In genomic region chr6:113418441-113419198, GRCm38 (mm10) we compare ENCODE assay signal across 7 mouse cellular contexts. TPM values are rescaled to one million over a fixed set of nuclear protein-coding genes. Genes with fewer than 3 reads are reported as not detected.
A peak's percentile ranks its signal among the peaks of the same experiment; 100 is the strongest.
DNase-seq lines count a peak whose midpoint lies in the region; ATAC-seq and TF ChIP-seq lines count a peak whose summit lies in the region.

No protein-coding gene starts in this region.

- no peaks in the 10 kb centered on the region for H3K9me3 ChIP-seq in embryonic facial prominence, embryonic 14.5 days (ENCODE audit: control insufficient read depth, low read length)
- no peaks in the 10 kb centered on the region for H3K9me3 ChIP-seq in intestine, embryonic 14.5 days (ENCODE audit: control insufficient read depth, low read length)
- H3K9me3 ChIP-seq in midbrain, embryonic 11.5 days (ENCODE audit: control insufficient read depth, low read length): no peaks in the 10 kb centered on the region

- H3K4me3 ChIP-seq in left cerebral cortex, adult 2 months: peak overlapping the region; percentile 87
- H3K4me3 ChIP-seq in embryonic facial prominence, embryonic 14.5 days (ENCODE audit: low read depth, low read length): peak overlapping the region; percentile 62
- peak overlapping the region; percentile 68 for H3K4me3 ChIP-seq in intestine, embryonic 14.5 days (ENCODE audit: low read depth, low read length)
- H3K4me3 ChIP-seq in midbrain, embryonic 11.5 days (ENCODE audit: low read depth, low read length): peak overlapping the region; percentile 64

- WGBS in embryonic facial prominence, embryonic 14.5 days: 14% methylated on average over 16 of the region's 16 CpGs
- 8% methylated on average over 16 of the region's 16 CpGs for WGBS in intestine, embryonic 14.5 days
- WGBS in midbrain, embryonic 11.5 days: 16% methylated on average over 16 of the region's 16 CpGs

- CTCF ChIA-PET in Patski (lab: Charles Lee): interaction anchor here (0.6 to 1.3 kb wide), 3 partner anchors 11 to 18 kb away, joined by 3 read pairs; no protein-coding TSS in a partner anchor

- intact Hi-C loops in left cerebral cortex, adult 2 months (cut with DNase I): loop anchor here (2.0 kb wide), 1 partner anchor 26 kb away; no protein-coding TSS in a partner anchor

- H3K27me3 ChIP-seq in Patski: no peaks in the 10 kb centered on the region
- H3K27me3 ChIP-seq in embryonic facial prominence, embryonic 14.5 days (replicated peaks; ENCODE audit: control insufficient read depth, insufficient read depth, low read length): no peaks in the 10 kb centered on the region
- no peaks in the 10 kb centered on the region for H3K27me3 ChIP-seq in intestine, embryonic 14.5 days (replicated peaks; ENCODE audit: control insufficient read depth, insufficient read depth, low read length)
- H3K27me3 ChIP-seq in midbrain, embryonic 11.5 days (ENCODE audit: control insufficient read depth, insufficient read depth, low read length): no peaks in the 10 kb centered on the region

- POLR2A ChIA-PET in Patski (lab: Charles Lee): interaction anchor here (0.7 to 0.8 kb wide), 2 partner anchors 13 to 74 kb away, joined by 3 read pairs; no protein-coding TSS in a partner anchor

- DNase-seq in left cerebral cortex, adult 2 months (ENCODE audit: extremely low spot score in 1 of 2, low spot score in 2 of 2): peak in 1 of 2 experiments; percentile 24
- DNase-seq in left cerebral cortex, adult 18-20 months (ENCODE audit: low spot score in 2 of 2): no peak
- no peak for DNase-seq in Patski (ENCODE audit: low read depth, low spot score)
- peak; percentile 5 for DNase-seq in embryonic facial prominence, embryonic 14.5 days (ENCODE audit: low spot score)
- no peak for DNase-seq in intestine, embryonic 14.5 days (ENCODE audit: low spot score)
- DNase-seq in midbrain, embryonic 11.5 days (ENCODE audit: low spot score, missing footprints): peak; percentile 91
- no peak for DNase-seq in frontal cortex, postnatal 25 days (ENCODE audit: low spot score in 2 of 2)

- in situ Hi-C loops in Patski (cut with MboI; ENCODE audit: low pct_unique_long_range_greater_than_20kb): no loop called here

- peaks cover 12% of the 10 kb centered on the region for H3K4me1 ChIP-seq in embryonic facial prominence, embryonic 14.5 days (ENCODE audit: control insufficient read depth, insufficient read depth, low read length)
- H3K4me1 ChIP-seq in intestine, embryonic 14.5 days (replicated peaks; ENCODE audit: control insufficient read depth, insufficient read depth, low read length): no peaks in the 10 kb centered on the region
- H3K4me1 ChIP-seq in midbrain, embryonic 11.5 days (ENCODE audit: control insufficient read depth, insufficient read depth, low read length): peaks cover 10% of the 10 kb centered on the region

- no peak for TF ChIP-seq CTCF in left cerebral cortex, adult 2 months (IDR thresholded peaks at IDR 0.05)
- no peak for TF ChIP-seq CTCF in Patski (IDR thresholded peaks at IDR 0.05)

- peak overlapping the region; percentile 78 for H3K9ac ChIP-seq in embryonic facial prominence, embryonic 14.5 days (ENCODE audit: low read depth, low read length)
- peak overlapping the region; percentile 69 for H3K9ac ChIP-seq in intestine, embryonic 14.5 days (ENCODE audit: low read length)
- peak overlapping the region; percentile 78 for H3K9ac ChIP-seq in midbrain, embryonic 11.5 days (ENCODE audit: low read length)

- H3K27ac ChIP-seq in left cerebral cortex, adult 2 months: peak overlapping the region; percentile 84
- no peak overlapping the region for H3K27ac ChIP-seq in embryonic facial prominence, embryonic 14.5 days (replicated peaks; ENCODE audit: low read depth, low read length)
- no peak overlapping the region for H3K27ac ChIP-seq in intestine, embryonic 14.5 days (ENCODE audit: low read depth)
- H3K27ac ChIP-seq in midbrain, embryonic 11.5 days (ENCODE audit: low read depth, low read length): no peak overlapping the region

- H3K36me3 ChIP-seq in embryonic facial prominence, embryonic 14.5 days (ENCODE audit: control insufficient read depth, insufficient read depth, low read length): peaks cover 18% of the 10 kb centered on the region
- peaks cover 17% of the 10 kb centered on the region for H3K36me3 ChIP-seq in intestine, embryonic 14.5 days (ENCODE audit: control insufficient read depth, insufficient read depth, low read length)
- H3K36me3 ChIP-seq in midbrain, embryonic 11.5 days (ENCODE audit: control insufficient read depth, insufficient read depth, low read length): peaks cover 2% of the 10 kb centered on the region; the same call in 1 of the 2 replicates

- peak; percentile 61 for ATAC-seq in Patski
- peak; percentile 51 for ATAC-seq in embryonic facial prominence, embryonic 14.5 days (ENCODE audit: low read depth)
- peak; percentile 54 for ATAC-seq in intestine, embryonic 14.5 days (replicated peaks; ENCODE audit: low FRiP score, low TSS enrichment, low read depth)
- no peak; the same call in none of the 2 replicates for ATAC-seq in midbrain, embryonic 11.5 days (ENCODE audit: low FRiP score)

- H3K4me2 ChIP-seq in embryonic facial prominence, embryonic 14.5 days (ENCODE audit: low read depth, low read length): peak overlapping the region; percentile 90
- H3K4me2 ChIP-seq in intestine, embryonic 14.5 days (ENCODE audit: low read length): peak overlapping the region; percentile 91
- peak overlapping the region; percentile 93 for H3K4me2 ChIP-seq in midbrain, embryonic 11.5 days

RNA-seq across cellular contexts. Expression of gene Rpusd3, which starts 0.5 kb away (rescaled TPM):
- 10 to 100 TPM; 18.1 to 18.6 TPM for total RNA-seq in left cerebral cortex, adult 2 months (2021)
- 10 to 100 TPM; 14.7 to 19.8 TPM for total RNA-seq in left cerebral cortex, adult 18-20 months (2021)
- polyA plus RNA-seq in Patski (2021): 16.6 TPM
- 16.3 and 23.4 TPM in 2 replicates for polyA plus RNA-seq in embryonic facial prominence, embryonic 14.5 days (2014; fragmentation: Nextera tagmentation; extraction: Ambion mirVana)
- polyA plus RNA-seq in intestine, embryonic 14.5 days (2014; fragmentation: Nextera tagmentation; extraction: Ambion mirVana): 21.9 and 27.4 TPM in 2 replicates
- 26.6 and 32.0 TPM in 2 replicates for polyA plus RNA-seq in midbrain, embryonic 11.5 days (2014; fragmentation: Nextera tagmentation; extraction: Ambion mirVana)

RNA-seq across cellular contexts. Expression of gene Cidec, which starts 16.9 kb away (rescaled TPM):
- not detected for total RNA-seq in left cerebral cortex, adult 2 months (2021)
- not detected for total RNA-seq in left cerebral cortex, adult 18-20 months (2021)
- not detected for polyA plus RNA-seq in Patski (2021)
- 0.47 and 3.3 TPM in 2 replicates for polyA plus RNA-seq in embryonic facial prominence, embryonic 14.5 days (2014; fragmentation: Nextera tagmentation; extraction: Ambion mirVana)
- 2.2 and 3.1 TPM in 2 replicates for polyA plus RNA-seq in intestine, embryonic 14.5 days (2014; fragmentation: Nextera tagmentation; extraction: Ambion mirVana)
- not detected in 2 replicates for polyA plus RNA-seq in midbrain, embryonic 11.5 days (2014; fragmentation: Nextera tagmentation; extraction: Ambion mirVana)

RNA-seq across cellular contexts. Expression of gene Jagn1, which starts 23.7 kb away (rescaled TPM):
- total RNA-seq in left cerebral cortex, adult 2 months (2021): 10 to 100 TPM; 35.7 to 36.8 TPM
- 10 to 100 TPM; 41.9 to 42.6 TPM for total RNA-seq in left cerebral cortex, adult 18-20 months (2021)
- polyA plus RNA-seq in Patski (2021): 120 TPM
- 72.5 and 75.9 TPM in 2 replicates for polyA plus RNA-seq in embryonic facial prominence, embryonic 14.5 days (2014; fragmentation: Nextera tagmentation; extraction: Ambion mirVana)
- 80.0 and 84.6 TPM in 2 replicates for polyA plus RNA-seq in intestine, embryonic 14.5 days (2014; fragmentation: Nextera tagmentation; extraction: Ambion mirVana)
- polyA plus RNA-seq in midbrain, embryonic 11.5 days (2014; fragmentation: Nextera tagmentation; extraction: Ambion mirVana): 73.1 and 75.0 TPM in 2 replicates

RNA-seq across cellular contexts. Expression of gene Ttll3, which starts 29.6 kb away (rescaled TPM):
- 10 to 100 TPM; 12.2 to 17.8 TPM for total RNA-seq in left cerebral cortex, adult 2 months (2021)
- 10 to 100 TPM; 11.2 to 12.5 TPM for total RNA-seq in left cerebral cortex, adult 18-20 months (2021)
- polyA plus RNA-seq in Patski (2021): 10.1 TPM
- polyA plus RNA-seq in embryonic facial prominence, embryonic 14.5 days (2014; fragmentation: Nextera tagmentation; extraction: Ambion mirVana): 3.3 and 5.4 TPM in 2 replicates
- 2.5 and 4.0 TPM in 2 replicates for polyA plus RNA-seq in intestine, embryonic 14.5 days (2014; fragmentation: Nextera tagmentation; extraction: Ambion mirVana)
- 3.0 TPM in 2 replicates for polyA plus RNA-seq in midbrain, embryonic 11.5 days (2014; fragmentation: Nextera tagmentation; extraction: Ambion mirVana)

RNA-seq across cellular contexts. Expression of gene Il17re, which starts 39.7 kb away (rescaled TPM):
- total RNA-seq in left cerebral cortex, adult 2 months (2021): under 1 TPM; 0.49 to 0.50 TPM
- under 1 TPM; 0.28 to 0.56 TPM for total RNA-seq in left cerebral cortex, adult 18-20 months (2021)
- polyA plus RNA-seq in Patski (2021): 1.7 TPM
- 3.6 and 5.6 TPM in 2 replicates for polyA plus RNA-seq in embryonic facial prominence, embryonic 14.5 days (2014; fragmentation: Nextera tagmentation; extraction: Ambion mirVana)
- polyA plus RNA-seq in intestine, embryonic 14.5 days (2014; fragmentation: Nextera tagmentation; extraction: Ambion mirVana): 8.4 and 9.0 TPM in 2 replicates
- polyA plus RNA-seq in midbrain, embryonic 11.5 days (2014; fragmentation: Nextera tagmentation; extraction: Ambion mirVana): 0.19 and 0.40 TPM in 2 replicates

Comparison
In these comparisons a context has a peak if more than half of its experiments do, and no peak if none do; other contexts are left out.
1. DNase-seq: peak in embryonic facial prominence, embryonic 14.5 days (single experiment) and midbrain, embryonic 11.5 days (single experiment); none in left cerebral cortex, adult 18-20 months (0 of 2), Patski (single experiment), intestine, embryonic 14.5 days (single experiment) and frontal cortex, postnatal 25 days (0 of 2).
2. Peak in every context shown above with its lines, with median percentiles within 50 percentile points of each other: H3K4me3 ChIP-seq, H3K4me2 ChIP-seq and H3K9ac ChIP-seq.